Comparison of ENCODE assay signal across 18 mouse cellular contexts in the genomic region with DNA sequence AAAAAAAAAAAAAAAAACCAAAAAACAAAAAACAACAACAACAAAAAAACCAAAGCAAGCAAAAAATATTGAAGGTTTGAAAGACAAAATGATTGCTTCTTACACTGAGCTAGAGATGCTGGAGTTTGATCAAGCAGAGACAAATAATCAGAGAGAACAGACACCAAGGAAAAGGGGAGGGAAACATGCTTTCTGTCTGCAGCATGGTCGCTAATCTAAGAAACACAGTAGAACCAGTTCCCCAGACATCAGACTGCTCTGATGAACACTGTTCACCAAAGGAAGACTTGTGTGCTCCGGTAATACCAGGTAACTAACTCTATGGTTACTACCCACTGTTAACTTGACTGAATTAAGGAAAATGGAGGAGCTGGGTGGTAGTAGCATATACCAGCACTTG.
"Had no signal": no experiment of that assay in that cellular context is flagged by ENCODE, and none has a peak within 500 bp of the region (broad histone marks: within the 10 kb centered on the region; RNA-seq: fewer than 3 reads in every experiment).

No protein-coding gene starts in this region.

- ATAC-seq: intestine, embryonic 15.5 days; midbrain, embryonic 13.5 days; midbrain, embryonic 16.5 days had no signal

- H3K36me3 ChIP-seq: intestine, embryonic 15.5 days; kidney, embryonic 15.5 days; limb, embryonic 10.5 days; midbrain, embryonic 10.5 days; midbrain, embryonic 13.5 days had no signal

- DNase-seq: kidney, adult 11 months; kidney, adult 8-10 months; kidney, postnatal 10 days; kidney, postnatal 36 days; liver, embryonic 13.5 days; lung, adult 2 months; lung, postnatal 14 days; lung, postnatal 4 days; thymus, adult 18-20 months; thymus, postnatal 36 days had no signal

- H3K4me2 ChIP-seq: intestine, embryonic 15.5 days; kidney, embryonic 15.5 days; limb, embryonic 13.5 days; midbrain, embryonic 13.5 days had no signal

- H3K9ac ChIP-seq: intestine, embryonic 15.5 days; kidney, embryonic 15.5 days; limb, embryonic 13.5 days; liver, embryonic 13.5 days; midbrain, embryonic 13.5 days had no signal

- H3K4me1 ChIP-seq: kidney, embryonic 15.5 days; limb, embryonic 10.5 days; limb, embryonic 13.5 days; midbrain, embryonic 10.5 days; midbrain, embryonic 13.5 days had no signal

- H3K27ac ChIP-seq: intestine, embryonic 15.5 days; kidney, embryonic 15.5 days; limb, embryonic 10.5 days; limb, embryonic 13.5 days; liver, embryonic 13.5 days; midbrain, embryonic 10.5 days; midbrain, embryonic 13.5 days had no signal

- H3K9me3 ChIP-seq: intestine, embryonic 15.5 days; kidney, embryonic 15.5 days; limb, embryonic 10.5 days; limb, embryonic 13.5 days; liver, embryonic 13.5 days; midbrain, embryonic 10.5 days; midbrain, embryonic 13.5 days had no signal

- H3K27me3 ChIP-seq: intestine, embryonic 15.5 days; kidney, embryonic 15.5 days; limb, embryonic 13.5 days; midbrain, embryonic 13.5 days had no signal

- H3K4me3 ChIP-seq: intestine, embryonic 15.5 days; kidney, embryonic 15.5 days; limb, embryonic 10.5 days; limb, embryonic 13.5 days; liver, embryonic 13.5 days; midbrain, embryonic 10.5 days; midbrain, embryonic 13.5 days; myocyte had no signal
